Mouse (Mus musculus) embryonic facial prominence, embryonic 13.5 days (tissue): Measurements from ENCODE around the gene Jade2. TPM values are rescaled to one million over a fixed set of nuclear protein-coding genes. Genes with fewer than 3 reads are reported as not detected.

ENCODE experiments used
- ATAC-seq: fragments of 200-750 bp; cut with Nextera tagmentation; 2 replicates; pipeline ENCODE4 v1.8.0; 2017; ENCODE audit warnings: low read depth; ENCODE audit not compliant: insufficient number of reproducible peaks, insufficient read depth, low FRiP score, low TSS enrichment
- H3K27ac ChIP-seq: fragments of 300-500 bp; sonication (generic); 2 replicates; pipeline ENCODE4 v1.5.1; 2015; ENCODE audit warnings: moderate library complexity, mild to moderate bottlenecking, inconsistent platforms
- H3K27me3 ChIP-seq: fragments of 300-500 bp; sonication (generic); 2 replicates; pipeline ENCODE4 v1.6.1; 2015; ENCODE audit warnings: mild to moderate bottlenecking, inconsistent platforms
- H3K36me3 ChIP-seq: fragments of 300-500 bp; sonication (generic); 2 replicates; pipeline ENCODE4 v1.6.1; 2015; ENCODE audit warnings: mild to moderate bottlenecking, inconsistent platforms
- H3K4me1 ChIP-seq: fragments of 300-500 bp; sonication (generic); 2 replicates; pipeline ENCODE4 v1.6.1; 2015; ENCODE audit warnings: inconsistent platforms
- H3K4me2 ChIP-seq: fragments of 300-500 bp; sonication (generic); 2 replicates; pipeline ENCODE4 v1.6.1; 2015; ENCODE audit warnings: moderate library complexity, mild to moderate bottlenecking, inconsistent platforms
- H3K4me3 ChIP-seq: fragments of 300-500 bp; sonication (generic); 2 replicates; pipeline ENCODE4 v1.5.1; 2015; ENCODE audit warnings: mild to moderate bottlenecking, inconsistent platforms
- H3K9ac ChIP-seq: fragments of 300-500 bp; sonication (generic); 2 replicates; pipeline ENCODE4 v1.6.1; 2015; ENCODE audit warnings: mild to moderate bottlenecking, inconsistent platforms
- H3K9me3 ChIP-seq: fragments of 300-500 bp; sonication (generic); 2 replicates; pipeline ENCODE4 v1.6.1; 2016; ENCODE audit warnings: inconsistent platforms
- WGBS: fragments of 180-500 bp; shearing (Covaris S2); methylation state at CpG from one replicate; pipeline ENCODE4 v1.1.7; 2015; ENCODE audit warnings: mixed read lengths; 5-methylcytosine and 5-hydroxymethylcytosine counted together
- polyA plus RNA-seq: library from polyadenylated mRNA; unstranded; fragments of >200 nt; fragmentation: Nextera tagmentation; extraction: Ambion mirVana; gene quantifications from 2 replicates; pipeline ENCODE4 v1.2.1, GENCODE M21; 2015

The Jade2 gene
- polyA plus RNA-seq, 1 experiment from 2014 or later: 2.7 TPM

DNA sequence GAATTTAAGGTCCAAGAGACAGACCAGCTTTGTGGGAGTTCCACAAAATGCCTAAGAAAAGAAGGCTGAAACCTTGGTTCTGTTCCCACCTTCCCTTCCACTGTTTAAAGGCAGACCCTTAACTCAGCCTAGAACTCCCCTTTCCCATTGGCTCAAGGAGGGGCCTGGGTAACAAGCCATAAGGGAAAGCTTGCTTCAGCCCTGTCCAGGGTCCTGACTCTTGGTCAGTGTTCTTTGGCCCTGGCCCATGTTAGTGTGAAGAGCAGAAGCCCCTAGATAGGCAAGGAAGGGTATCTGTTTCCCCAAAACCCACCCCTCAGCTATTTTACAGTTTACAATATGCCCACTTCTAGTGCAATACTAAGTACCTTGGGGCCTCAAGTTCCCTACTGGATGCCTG, 13.6 kb downstream of the Jade2 start:
- Histone ChIP-seq H3K4me2 (no peak overlapping the region), H3K36me3 (peaks cover 49% of the 10 kb centered on the region), H3K9ac (no peak overlapping the region), H3K9me3 (no peaks in the 10 kb centered on the region), H3K4me1 (peaks cover 15% of the 10 kb centered on the region), H3K4me3 (no peak overlapping the region), H3K27ac (no peak overlapping the region), H3K27me3 (no peaks in the 10 kb centered on the region)
- ATAC-seq: no peak

DNA sequence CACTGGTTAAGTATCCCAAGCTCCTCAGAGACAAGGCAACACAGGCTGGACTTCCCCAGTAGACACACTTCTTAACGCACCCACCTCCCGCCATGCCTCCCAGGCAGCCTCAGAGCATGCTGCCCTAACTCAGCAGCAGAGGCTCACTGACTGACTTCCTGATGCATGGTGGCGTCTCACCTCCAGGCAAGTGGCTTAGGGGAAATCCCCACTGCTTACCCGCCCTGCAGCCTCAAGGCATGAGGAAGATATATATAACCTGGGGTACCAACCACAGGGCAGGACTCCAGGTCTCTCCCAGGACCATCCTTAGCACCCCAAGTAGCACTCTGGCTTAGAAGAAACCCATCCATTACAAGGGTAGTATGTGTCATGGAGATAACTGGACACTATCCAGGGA, 14.3 kb downstream of the Jade2 start:
- Histone ChIP-seq H3K4me2 (no peak overlapping the region), H3K4me1 (peaks cover 15% of the 10 kb centered on the region), H3K9ac (no peak overlapping the region), H3K4me3 (no peak overlapping the region), H3K9me3 (no peaks in the 10 kb centered on the region), H3K36me3 (peaks cover 52% of the 10 kb centered on the region), H3K27ac (no peak overlapping the region), H3K27me3 (no peaks in the 10 kb centered on the region)
- WGBS: 86% methylated on average over 4 of the region's 4 CpGs
- no peak for ATAC-seq

DNA sequence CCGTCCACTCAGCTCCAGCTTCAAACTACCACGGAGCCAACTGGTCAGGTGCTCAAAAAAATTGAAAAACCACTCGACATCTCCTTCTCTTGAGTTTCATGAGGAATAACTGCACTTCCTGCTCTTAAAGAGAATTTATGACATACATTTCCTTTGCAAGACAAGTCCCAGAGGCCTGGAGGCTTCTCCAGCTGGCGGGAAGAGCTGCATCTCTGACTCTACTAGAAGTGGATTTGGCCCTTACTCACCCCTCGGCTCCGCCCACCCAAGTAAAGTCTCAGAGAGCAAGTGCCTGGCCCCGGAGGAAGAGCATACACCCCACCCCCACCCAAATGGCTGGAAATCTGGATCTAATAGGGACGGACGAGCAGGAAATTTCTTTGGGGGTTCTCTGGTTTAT, 16.3 kb downstream of the Jade2 start:
- Histone ChIP-seq H3K9ac (no peak overlapping the region), H3K27me3 (no peaks in the 10 kb centered on the region), H3K4me3 (no peak overlapping the region), H3K36me3 (peaks cover 40% of the 10 kb centered on the region), H3K4me1 (peaks cover 15% of the 10 kb centered on the region), H3K4me2 (no peak overlapping the region), H3K9me3 (no peaks in the 10 kb centered on the region), H3K27ac (0 out of 2 replicates have a peak overlapping the region, but pooled peaks have one; percentile 2)
- WGBS: 44% methylated on average over 9 of the region's 9 CpGs
- no peak for ATAC-seq

DNA sequence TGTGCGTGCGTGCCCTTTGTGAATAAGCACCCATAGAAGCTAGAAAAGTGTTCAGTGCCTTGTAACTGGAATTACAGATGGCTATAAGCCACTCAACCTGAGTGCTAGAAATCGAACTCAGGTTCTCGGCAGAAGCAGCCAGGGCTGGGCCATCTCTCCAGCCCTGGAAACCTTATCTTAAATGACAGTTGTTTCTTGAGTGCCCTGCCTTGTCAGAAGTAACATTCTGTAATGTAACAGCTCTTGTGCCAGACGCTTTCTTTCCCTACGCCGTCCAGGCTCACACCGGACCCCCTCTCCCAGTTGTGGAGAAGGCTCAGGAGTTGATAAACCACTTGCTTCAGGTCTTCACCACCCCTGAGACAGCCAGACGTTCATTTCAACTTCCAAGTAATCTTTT, 16.8 kb downstream of the Jade2 start:
- H3K4me2 ChIP-seq: no peak overlapping the region
- H3K27ac ChIP-seq: no peak overlapping the region
- H3K27me3 ChIP-seq: no peaks in the 10 kb centered on the region
- H3K9ac ChIP-seq: no peak overlapping the region
- H3K36me3 ChIP-seq: peaks cover 35% of the 10 kb centered on the region
- no peak overlapping the region for H3K4me3 ChIP-seq
- H3K4me1 ChIP-seq: peaks cover 15% of the 10 kb centered on the region
- ATAC-seq: no peak
- WGBS: 83% methylated on average over 9 of the region's 9 CpGs
- no peaks in the 10 kb centered on the region for H3K9me3 ChIP-seq

DNA sequence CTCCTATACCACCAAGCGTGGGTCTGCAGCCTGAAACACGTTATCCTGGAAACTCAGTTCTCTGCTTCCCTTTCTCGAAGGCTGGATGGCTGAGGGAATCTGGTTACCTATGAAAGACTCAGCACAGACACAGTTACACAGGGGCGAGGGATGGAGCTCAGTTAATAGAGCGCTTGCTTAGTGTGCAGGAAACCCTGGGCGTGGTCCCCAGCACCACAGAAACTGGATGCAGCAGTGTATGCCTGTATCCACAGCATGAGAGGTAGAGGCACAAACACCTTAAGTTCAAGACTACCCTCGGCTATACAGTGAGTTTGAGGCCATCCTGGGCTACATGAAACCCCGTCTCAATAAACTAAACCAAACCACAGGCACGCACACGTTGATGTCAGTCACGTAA, 17.5 kb downstream of the Jade2 start:
- ATAC-seq: no peak
- 79% methylated on average over 11 of the region's 11 CpGs for WGBS
- H3K4me1 ChIP-seq: peaks cover 15% of the 10 kb centered on the region
- H3K27ac ChIP-seq: no peak overlapping the region
- no peaks in the 10 kb centered on the region for H3K27me3 ChIP-seq
- no peak overlapping the region for H3K4me3 ChIP-seq
- H3K36me3 ChIP-seq: peaks cover 36% of the 10 kb centered on the region
- H3K4me2 ChIP-seq: no peak overlapping the region
- H3K9ac ChIP-seq: no peak overlapping the region
- H3K9me3 ChIP-seq: no peaks in the 10 kb centered on the region

DNA sequence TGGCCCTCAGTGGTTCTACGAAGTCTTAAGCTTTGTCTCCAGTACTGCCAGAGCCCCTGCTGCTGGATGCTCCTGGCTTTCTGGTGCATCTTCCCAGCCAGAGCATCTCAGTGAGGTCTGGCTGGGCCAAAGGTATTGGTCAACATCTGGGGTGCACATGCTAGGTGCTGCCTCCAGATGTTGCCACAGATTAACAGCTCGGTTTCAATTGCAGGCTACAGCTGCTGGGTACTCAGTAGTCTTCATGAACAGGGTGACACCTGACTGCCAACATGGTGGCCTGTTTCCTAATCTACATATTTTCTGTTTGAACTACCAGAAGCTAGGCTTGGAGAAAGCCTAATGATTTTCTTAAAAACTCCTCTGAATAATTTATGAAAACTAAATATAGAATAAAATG, 18.3 kb downstream of the Jade2 start:
- no peak for ATAC-seq
- H3K4me2 ChIP-seq: no peak overlapping the region
- H3K27ac ChIP-seq: no peak overlapping the region
- no peak overlapping the region for H3K4me3 ChIP-seq
- H3K9me3 ChIP-seq: no peaks in the 10 kb centered on the region
- H3K4me1 ChIP-seq: peaks cover 12% of the 10 kb centered on the region
- 56% methylated on average over 2 of the region's 2 CpGs for WGBS
- no peak overlapping the region for H3K9ac ChIP-seq
- no peaks in the 10 kb centered on the region for H3K27me3 ChIP-seq
- peaks cover 40% of the 10 kb centered on the region for H3K36me3 ChIP-seq

DNA sequence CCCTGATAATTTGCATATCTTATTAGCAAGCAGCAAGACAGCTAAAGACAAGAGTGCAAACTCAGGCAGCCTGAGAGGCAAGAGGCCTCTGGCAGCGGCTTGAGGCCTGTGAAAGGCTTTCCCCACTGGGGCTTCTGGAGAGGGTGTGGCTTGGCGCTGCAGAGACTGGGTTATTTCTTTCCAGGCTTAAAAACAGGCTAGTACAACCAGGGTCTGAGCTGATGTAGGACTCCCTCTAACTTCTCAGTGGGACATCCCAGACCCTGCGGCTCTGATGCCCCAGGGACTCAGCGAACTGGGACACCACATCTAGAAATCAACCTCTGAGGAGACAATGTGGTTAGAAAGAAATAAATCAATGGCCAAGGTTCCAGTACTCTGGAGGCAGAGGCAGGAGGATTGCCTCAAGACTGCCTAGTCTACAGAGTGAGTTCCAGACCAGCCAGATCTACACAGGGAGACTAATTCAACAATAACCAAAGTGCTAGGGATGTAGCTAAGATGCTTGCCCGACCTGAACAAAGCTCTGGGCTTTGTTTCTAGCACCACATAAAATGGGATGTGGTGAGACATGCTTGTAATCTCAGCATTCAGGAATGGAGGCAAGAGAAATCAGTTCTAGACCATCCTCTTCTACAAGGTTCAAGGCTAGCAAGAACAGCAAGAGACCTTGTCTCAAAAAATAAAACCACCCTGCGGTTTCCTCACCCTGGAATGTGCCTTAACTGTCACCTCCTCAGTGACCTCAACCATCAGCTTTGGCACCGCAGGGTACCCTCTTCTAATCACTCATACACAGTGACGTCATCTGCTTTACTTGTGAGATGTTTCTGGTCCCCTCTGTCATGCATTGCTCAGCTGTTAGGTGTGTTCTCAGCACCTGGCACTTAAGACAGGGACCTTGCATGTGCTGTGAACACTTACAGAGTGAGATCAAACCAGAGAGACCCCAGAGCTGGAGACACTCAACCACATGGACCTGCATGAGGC, 20.0 kb downstream of the Jade2 start:
- Histone ChIP-seq H3K4me1 (peaks cover 12% of the 10 kb centered on the region), H3K4me3 (no peak overlapping the region), H3K4me2 (no peak overlapping the region), H3K36me3 (peaks cover 34% of the 10 kb centered on the region), H3K27me3 (no peaks in the 10 kb centered on the region), H3K9ac (no peak overlapping the region), H3K9me3 (no peaks in the 10 kb centered on the region), H3K27ac (no peak overlapping the region)
- WGBS: 73% methylated on average over 8 of the region's 8 CpGs
- ATAC-seq: no peak

DNA sequence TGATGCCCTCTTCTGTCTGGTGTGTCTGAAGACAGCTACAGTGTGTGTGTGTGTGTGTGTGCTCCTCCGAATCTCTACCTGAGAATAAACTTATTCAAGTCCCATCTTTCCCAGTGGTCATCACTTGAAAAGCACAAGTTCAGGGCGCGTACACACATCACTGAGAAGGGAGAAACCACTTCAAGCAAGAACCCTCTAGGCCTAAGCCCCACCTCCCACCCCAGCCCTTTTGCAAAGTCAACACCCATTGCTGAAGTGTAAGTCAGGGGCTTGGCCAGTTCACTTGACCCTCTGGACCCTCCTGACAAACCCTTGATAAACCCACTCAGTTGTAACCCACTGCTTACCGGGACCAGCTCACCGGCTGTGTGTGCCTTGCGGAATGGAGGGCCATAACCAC, 20.9 kb downstream of the Jade2 start:
- Histone ChIP-seq H3K9me3 (no peaks in the 10 kb centered on the region), H3K4me1 (peaks cover 9% of the 10 kb centered on the region), H3K9ac (no peak overlapping the region), H3K36me3 (peaks cover 34% of the 10 kb centered on the region), H3K4me3 (no peak overlapping the region), H3K27ac (no peak overlapping the region), H3K27me3 (no peaks in the 10 kb centered on the region), H3K4me2 (no peak overlapping the region)
- ATAC-seq: no peak
- WGBS: 94% methylated on average over 6 of the region's 6 CpGs

DNA sequence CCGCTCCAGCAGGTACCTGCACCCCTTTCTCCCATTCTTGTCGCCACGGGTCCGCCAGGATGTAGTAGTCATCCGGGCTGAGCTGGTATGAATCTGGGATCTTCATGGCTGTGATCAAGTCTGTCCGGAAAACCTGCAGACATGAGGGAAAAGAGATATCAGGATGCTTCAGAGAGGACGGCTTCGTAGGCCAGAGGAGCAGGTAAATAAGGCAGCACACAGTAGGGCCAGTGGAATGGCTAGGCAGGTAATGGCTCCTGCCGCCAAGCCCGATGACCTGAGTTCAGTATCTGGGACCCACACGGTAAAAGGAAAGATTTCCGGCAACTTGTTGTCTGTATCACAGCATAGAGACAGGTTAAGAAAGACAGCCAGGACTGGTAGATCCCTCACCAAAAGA, 21.9 kb downstream of the Jade2 start:
- Histone ChIP-seq H3K9me3 (no peaks in the 10 kb centered on the region), H3K4me2 (no peak overlapping the region), H3K4me1 (no peaks in the 10 kb centered on the region), H3K36me3 (peaks cover 43% of the 10 kb centered on the region), H3K27me3 (no peaks in the 10 kb centered on the region), H3K4me3 (no peak overlapping the region), H3K9ac (no peak overlapping the region), H3K27ac (no peak overlapping the region)
- WGBS: 96% methylated on average over 12 of the region's 12 CpGs
- no peak for ATAC-seq

DNA sequence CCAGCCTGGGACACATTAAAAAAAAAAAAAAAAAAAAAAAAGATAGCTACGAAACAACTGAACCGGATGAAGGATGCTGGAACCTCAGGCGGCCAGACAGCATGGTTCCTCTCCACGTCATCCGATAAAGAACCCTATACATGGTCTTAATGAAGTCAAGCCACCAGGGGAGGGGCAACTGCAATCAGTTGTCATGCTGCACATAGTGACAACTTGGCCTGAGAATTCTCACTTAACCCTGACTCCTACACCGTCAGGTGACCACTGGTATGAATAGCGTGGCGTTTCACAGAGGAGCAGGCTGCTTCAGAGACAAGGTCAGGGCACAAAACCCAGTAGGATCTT, 23.4 kb downstream of the Jade2 start:
- H3K27me3 ChIP-seq: no peaks in the 10 kb centered on the region
- H3K9me3 ChIP-seq: no peaks in the 10 kb centered on the region
- no peaks in the 10 kb centered on the region for H3K4me1 ChIP-seq
- no peak overlapping the region for H3K4me2 ChIP-seq
- no peak overlapping the region for H3K9ac ChIP-seq
- ATAC-seq: no peak
- H3K27ac ChIP-seq: no peak overlapping the region
- no peak overlapping the region for H3K4me3 ChIP-seq
- H3K36me3 ChIP-seq: peaks cover 52% of the 10 kb centered on the region
- WGBS: 92% methylated on average over 8 of the region's 8 CpGs

DNA sequence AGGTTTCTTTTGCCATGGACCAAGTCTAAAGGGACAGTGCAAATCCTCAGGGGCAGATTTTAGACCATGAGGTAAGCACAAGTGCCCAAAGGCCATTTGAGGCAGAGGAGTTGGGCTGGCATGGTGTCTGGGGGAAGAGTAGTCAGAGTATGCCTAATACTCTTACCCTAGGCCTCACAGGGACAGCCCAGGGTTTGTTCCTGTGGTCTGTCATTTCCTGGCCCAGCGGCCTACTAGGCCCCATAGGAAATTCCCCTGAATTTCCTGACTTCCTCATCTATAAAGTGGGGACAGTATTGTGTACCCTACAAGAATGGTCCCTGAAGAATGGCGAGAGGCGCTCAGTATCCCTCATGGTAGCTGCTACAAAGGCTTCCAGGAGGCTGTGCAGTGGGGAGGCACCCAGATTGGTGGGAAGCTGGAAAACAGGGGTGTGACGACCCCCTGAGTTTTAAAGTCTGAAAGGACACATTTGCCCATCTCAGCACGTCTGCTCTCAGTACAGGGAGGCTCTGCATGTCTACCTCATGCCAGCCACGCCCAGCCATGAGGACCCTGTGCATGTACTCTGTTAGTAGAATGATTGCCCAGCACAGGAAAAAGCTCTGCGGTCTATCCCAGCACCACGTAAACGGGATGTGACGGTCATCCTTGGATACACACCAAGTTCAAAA, 23.9 kb downstream of the Jade2 start:
- H3K4me3 ChIP-seq: no peak overlapping the region
- ATAC-seq: no peak
- H3K9me3 ChIP-seq: no peaks in the 10 kb centered on the region
- H3K27me3 ChIP-seq: no peaks in the 10 kb centered on the region
- 88% methylated on average over 10 of the region's 10 CpGs for WGBS
- no peak overlapping the region for H3K27ac ChIP-seq
- H3K4me1 ChIP-seq: no peaks in the 10 kb centered on the region
- H3K9ac ChIP-seq: no peak overlapping the region
- peaks cover 55% of the 10 kb centered on the region for H3K36me3 ChIP-seq
- no peak overlapping the region for H3K4me2 ChIP-seq

DNA sequence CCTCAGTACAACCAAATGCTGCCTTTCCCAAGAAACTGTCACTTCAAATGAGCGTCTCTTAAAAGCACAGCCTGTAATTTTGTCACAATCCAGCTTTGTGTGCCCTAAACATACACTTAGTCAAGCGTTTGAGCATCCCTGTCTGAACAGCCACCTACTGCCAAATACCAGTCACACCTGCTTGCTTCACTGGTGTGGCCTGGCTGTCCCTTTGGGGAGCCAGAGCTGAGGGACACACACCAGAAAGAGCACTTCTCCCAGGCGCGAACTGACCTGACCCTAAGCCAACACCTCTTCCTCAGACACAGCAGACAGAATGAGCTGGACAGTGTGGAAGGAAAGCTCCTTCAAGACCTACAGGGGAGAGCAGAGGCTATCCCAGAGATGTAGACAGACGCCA, 24.5 kb downstream of the Jade2 start:
- no peak for ATAC-seq
- H3K36me3 ChIP-seq: peaks cover 57% of the 10 kb centered on the region
- H3K27ac ChIP-seq: no peak overlapping the region
- H3K4me3 ChIP-seq: no peak overlapping the region
- 74% methylated on average over 5 of the region's 5 CpGs for WGBS
- H3K4me2 ChIP-seq: no peak overlapping the region
- no peaks in the 10 kb centered on the region for H3K4me1 ChIP-seq
- no peak overlapping the region for H3K9ac ChIP-seq
- no peaks in the 10 kb centered on the region for H3K27me3 ChIP-seq
- no peaks in the 10 kb centered on the region for H3K9me3 ChIP-seq
